In genomic region chr12:51693419-51693818, GRCm38 (mm10) we compare ENCODE assay signal across 15 mouse cellular contexts. TPM values are rescaled to one million over a fixed set of nuclear protein-coding genes. Genes with fewer than 3 reads are reported as not detected.
A peak's percentile ranks its signal among the peaks of the same experiment; 100 is the strongest.
DNase-seq lines count a peak whose midpoint lies in the region; ATAC-seq and TF ChIP-seq lines count a peak whose summit lies in the region.
"Had no signal": no experiment of that assay in that cellular context is flagged by ENCODE, and none has a peak within 500 bp of the region (broad histone marks: within the 10 kb centered on the region; RNA-seq: fewer than 3 reads in every experiment).

No protein-coding gene starts in this region.

- H3K4me2 ChIP-seq in heart, embryonic 11.5 days, result no peak overlapping the region
- peak overlapping the region; percentile 10; the same call in 1 of the 2 replicates for H3K4me2 ChIP-seq in liver, embryonic 12.5 days
- H3K4me2 ChIP-seq in liver, embryonic 11.5 days, result no peak overlapping the region
- H3K4me2 ChIP-seq in heart, postnatal 0 days (ENCODE audit: low read depth, low read length), result no peak overlapping the region

- no peak for TF ChIP-seq EP300 in heart, postnatal 0 days (IDR thresholded peaks at IDR 0.05; ENCODE audit: low read depth)

- no peaks in the 10 kb centered on the region for H3K27me3 ChIP-seq in heart, embryonic 11.5 days (ENCODE audit: control insufficient read depth, insufficient read depth, low read length)
- H3K27me3 ChIP-seq in liver, embryonic 12.5 days (replicated peaks), result no peaks in the 10 kb centered on the region
- no peaks in the 10 kb centered on the region for H3K27me3 ChIP-seq in liver, embryonic 11.5 days (replicated peaks; ENCODE audit: control insufficient read depth, insufficient read depth, low read length)
- H3K27me3 ChIP-seq in heart, postnatal 0 days (ENCODE audit: control insufficient read depth, insufficient read depth, low read length), result no peaks in the 10 kb centered on the region
- H3K27me3 ChIP-seq: forebrain, embryonic 13.5 days; limb, embryonic 12.5 days; midbrain, embryonic 12.5 days; Patski had no signal

- H3K4me1 ChIP-seq in heart, embryonic 11.5 days (ENCODE audit: control insufficient read depth, insufficient read depth, low read length), result peaks cover 17% of the 10 kb centered on the region
- H3K4me1 ChIP-seq in liver, embryonic 12.5 days, result peaks cover 43% of the 10 kb centered on the region
- H3K4me1 ChIP-seq in liver, embryonic 11.5 days (replicated peaks; ENCODE audit: control insufficient read depth, insufficient read depth, low read length), result peaks cover 19% of the 10 kb centered on the region
- peaks cover 21% of the 10 kb centered on the region for H3K4me1 ChIP-seq in heart, postnatal 0 days (ENCODE audit: control insufficient read depth, insufficient read depth)

- H3K9me3 ChIP-seq in heart, embryonic 11.5 days (replicated peaks; ENCODE audit: control insufficient read depth, low read length), result no peaks in the 10 kb centered on the region
- H3K9me3 ChIP-seq in liver, embryonic 12.5 days (replicated peaks), result no peaks in the 10 kb centered on the region
- H3K9me3 ChIP-seq in liver, embryonic 11.5 days (ENCODE audit: control insufficient read depth, low read length), result no peaks in the 10 kb centered on the region
- no peaks in the 10 kb centered on the region for H3K9me3 ChIP-seq in heart, postnatal 0 days (replicated peaks; ENCODE audit: control insufficient read depth, low read length)
- H3K9me3 ChIP-seq: forebrain, embryonic 13.5 days; limb, embryonic 12.5 days; midbrain, embryonic 12.5 days had no signal

- peak overlapping the region; percentile 77; the same call in 1 of the 2 replicates for H3K27ac ChIP-seq in heart, embryonic 11.5 days (ENCODE audit: low read depth, low read length)
- H3K27ac ChIP-seq in liver, embryonic 12.5 days, result peak overlapping the region; percentile 78
- H3K27ac ChIP-seq in liver, embryonic 11.5 days (ENCODE audit: low read depth, low read length), result no peak overlapping the region; the same call in 1 of the 2 replicates
- H3K27ac ChIP-seq in heart, postnatal 0 days (ENCODE audit: low read depth), result peak overlapping the region; percentile 60; the same call in 1 of the 2 replicates
- H3K27ac ChIP-seq: forebrain, embryonic 13.5 days; hindbrain, postnatal 0 days; limb, embryonic 12.5 days; midbrain, embryonic 12.5 days had no signal

- H3K9ac ChIP-seq in heart, embryonic 11.5 days (ENCODE audit: low read depth, low read length), result no peak overlapping the region
- no peak overlapping the region for H3K9ac ChIP-seq in liver, embryonic 12.5 days
- H3K9ac ChIP-seq in liver, embryonic 11.5 days (ENCODE audit: low read depth, low read length), result no peak overlapping the region
- H3K9ac ChIP-seq in heart, postnatal 0 days (replicated peaks; ENCODE audit: low read depth, low read length), result no peak overlapping the region
- H3K9ac ChIP-seq: forebrain, embryonic 13.5 days; limb, embryonic 12.5 days; midbrain, embryonic 12.5 days had no signal

- H3K36me3 ChIP-seq in heart, embryonic 11.5 days (ENCODE audit: control insufficient read depth, insufficient read depth, low read length), result no peaks in the 10 kb centered on the region
- no peaks in the 10 kb centered on the region; the same call in 1 of the 2 replicates for H3K36me3 ChIP-seq in liver, embryonic 12.5 days
- H3K36me3 ChIP-seq in liver, embryonic 11.5 days (ENCODE audit: control insufficient read depth, insufficient read depth, low read length), result no peaks in the 10 kb centered on the region
- no peaks in the 10 kb centered on the region for H3K36me3 ChIP-seq in heart, postnatal 0 days (replicated peaks; ENCODE audit: control insufficient read depth, insufficient read depth, low read length)
- H3K36me3 ChIP-seq: limb, embryonic 12.5 days; midbrain, embryonic 12.5 days had no signal

- TF ChIP-seq CTCF in heart, postnatal 0 days (IDR thresholded peaks at IDR 0.05; ENCODE audit: low read depth), result no peak

- 71% methylated on average over 3 of the region's 3 CpGs for WGBS in heart, embryonic 11.5 days (ENCODE audit: insufficient replicate concordance)
- 47% methylated on average over 3 of the region's 3 CpGs for WGBS in liver, embryonic 12.5 days (ENCODE audit: insufficient replicate concordance)
- 66% methylated on average over 3 of the region's 3 CpGs for WGBS in liver, embryonic 11.5 days
- WGBS in heart, postnatal 0 days, result 85% methylated on average over 3 of the region's 3 CpGs

- H3K4me3 ChIP-seq in heart, embryonic 11.5 days (ENCODE audit: low read depth, low read length), result no peak overlapping the region
- no peak overlapping the region for H3K4me3 ChIP-seq in liver, embryonic 12.5 days
- no peak overlapping the region for H3K4me3 ChIP-seq in liver, embryonic 11.5 days (ENCODE audit: low read depth, low read length)
- no peak overlapping the region for H3K4me3 ChIP-seq in heart, postnatal 0 days (ENCODE audit: low read depth, low read length)
- H3K4me3 ChIP-seq: forebrain, embryonic 13.5 days; limb, embryonic 12.5 days; midbrain, embryonic 12.5 days had no signal

- ATAC-seq in heart, embryonic 11.5 days (replicated peaks; ENCODE audit: insufficient number of reproducible peaks, low FRiP score, low TSS enrichment), result no peak
- no peak for ATAC-seq in liver, embryonic 12.5 days
- ATAC-seq in liver, embryonic 11.5 days (replicated peaks; ENCODE audit: low FRiP score), result no peak
- no peak for ATAC-seq in heart, postnatal 0 days (ENCODE audit: insufficient read depth, low read depth)
- ATAC-seq in megakaryocyte progenitor cell, adult 5-6 weeks (replicated peaks; ENCODE audit: poor library complexity), result no peak
- no peak for ATAC-seq in CD4-positive, CD25-positive, alpha-beta regulatory T cell, adult 4 months
- ATAC-seq: forebrain, embryonic 13.5 days; hindbrain, postnatal 0 days; Patski had no signal

- DNase-seq in heart, adult 9 months (ENCODE audit: low spot score in 2 of 2), result no peak
- DNase-seq in liver, embryonic 11.5 days (ENCODE audit: low spot score), result no peak
- peak; percentile 50 for DNase-seq in 416B (ENCODE audit: low read depth)
- DNase-seq in heart, postnatal 0 days (ENCODE audit: low spot score), result no peak
- DNase-seq: adrenal gland, postnatal 36 days; lung, postnatal 10 days had no signal

RNA-seq across cellular contexts. Expression of gene Strn3, which starts 1.7 kb away (rescaled TPM):
- polyA plus RNA-seq in heart, embryonic 11.5 days (2014; fragmentation: Nextera tagmentation; extraction: Ambion mirVana), result 45.8 and 46.1 TPM in 2 replicates
- 27.3 and 28.3 TPM in 2 replicates for polyA plus RNA-seq in liver, embryonic 12.5 days (2016; fragmentation: Nextera tagmentation; extraction: Ambion mirVana)
- polyA plus RNA-seq in liver, embryonic 11.5 days (2014; fragmentation: Nextera tagmentation; extraction: Ambion mirVana), result 30.3 and 31.0 TPM in 2 replicates
- 69.6 and 73.5 TPM in 2 replicates for total RNA-seq in heart, postnatal 0 days (2014; rRNA removed; ENCODE audit: low replicate concordance)
- 37.1 and 37.4 TPM in 2 replicates for polyA plus RNA-seq in heart, postnatal 0 days (2015; fragmentation: Nextera tagmentation; extraction: Ambion mirVana)
- 34.8 and 36.5 TPM in 2 replicates for total RNA-seq in megakaryocyte progenitor cell, adult 5-6 weeks (2015)
- 47.9 and 69.3 TPM in 2 replicates for total RNA-seq in megakaryocyte progenitor cell, adult 5-6 weeks (2017)
- 10 to 100 TPM; 21.7 to 31.7 TPM for polyA plus RNA-seq in CD4-positive, CD25-positive, alpha-beta regulatory T cell, adult 4 months (2017; shearing (Covaris generic))

RNA-seq across cellular contexts. Expression of gene Ap4s1, which starts 2.6 kb away (rescaled TPM):
- polyA plus RNA-seq in heart, embryonic 11.5 days (2014; fragmentation: Nextera tagmentation; extraction: Ambion mirVana), result 38.1 and 39.7 TPM in 2 replicates
- polyA plus RNA-seq in liver, embryonic 12.5 days (2016; fragmentation: Nextera tagmentation; extraction: Ambion mirVana), result 17.2 and 17.7 TPM in 2 replicates
- polyA plus RNA-seq in liver, embryonic 11.5 days (2014; fragmentation: Nextera tagmentation; extraction: Ambion mirVana), result 23.2 and 26.5 TPM in 2 replicates
- 25.0 and 47.9 TPM in 2 replicates for total RNA-seq in heart, postnatal 0 days (2014; rRNA removed; ENCODE audit: low replicate concordance)
- 47.0 and 47.1 TPM in 2 replicates for polyA plus RNA-seq in heart, postnatal 0 days (2015; fragmentation: Nextera tagmentation; extraction: Ambion mirVana)
- 35.4 and 40.2 TPM in 2 replicates for total RNA-seq in megakaryocyte progenitor cell, adult 5-6 weeks (2015)
- 20.9 and 23.8 TPM in 2 replicates for total RNA-seq in megakaryocyte progenitor cell, adult 5-6 weeks (2017)
- polyA plus RNA-seq in CD4-positive, CD25-positive, alpha-beta regulatory T cell, adult 4 months (2017; shearing (Covaris generic)), result 10 to 100 TPM; 10.9 to 19.7 TPM
